Mouse (Mus musculus) bone marrow macrophage, adult 2 months (primary cell): Measurements from ENCODE around the gene Catsper4. TPM values are rescaled to one million over a fixed set of nuclear protein-coding genes. Genes with fewer than 3 reads are reported as not detected.

ENCODE experiments used
- H3K27ac ChIP-seq: 2 replicates; pipeline ENCODE4 v1.5.1; 2012; ENCODE audit warnings: low read depth, low read length; ENCODE audit not compliant: insufficient read depth
- H3K4me1 ChIP-seq: 2 replicates; pipeline ENCODE4 v1.6.1; 2012; ENCODE audit warnings: low read length; ENCODE audit not compliant: control insufficient read depth, insufficient read depth
- H3K4me3 ChIP-seq: 2 replicates; pipeline ENCODE4 v1.5.1; 2012; ENCODE audit warnings: mild to moderate bottlenecking, low read length, moderate library complexity; ENCODE audit not compliant: insufficient read depth
- CTCF ChIP-seq: IDR thresholded peaks from 2 replicates; pipeline ENCODE4 v1.5.1; 2012; ENCODE audit warnings: low read depth, mild to moderate bottlenecking, low read length, moderate library complexity
- POLR2A ChIP-seq: IDR thresholded peaks from 2 replicates; pipeline ENCODE4 v1.6.1; 2012; ENCODE audit warnings: mild to moderate bottlenecking, low read depth, low read length, borderline replicate concordance
- polyA plus RNA-seq: library from polyadenylated mRNA; stranded (reverse); fragments of >200 nt; gene quantifications from 2 replicates; pipeline ENCODE4 v1.2.4, GENCODE M21; 2012; ENCODE audit not compliant: missing spikeins, insufficient read depth, insufficient read length

The Catsper4 gene
- polyA plus RNA-seq, 1 experiment, result not detected

GRCm38 (mm10) chr4:134250930-134251240, 23.7 kb upstream of the Catsper4 start:
- Histone ChIP-seq H3K4me3 (peak overlapping the region; percentile 36), H3K4me1 (0 out of 2 replicates have a peak, but pooled peaks cover under 1% of the 10 kb centered on the region), H3K27ac (no peak overlapping the region)
- no peak for TF ChIP-seq POLR2A
- no peak for TF ChIP-seq CTCF

GRCm38 (mm10) chr4:134250116-134250929, 23.1 kb upstream of the Catsper4 start:
- H3K27ac ChIP-seq, result no peak overlapping the region

GRCm38 (mm10) chr4:134249651-134250050, 22.5 kb upstream of the Catsper4 start:
- H3K27ac ChIP-seq, result no peak overlapping the region
- TF ChIP-seq CTCF, result peak; percentile 64
- no peak for TF ChIP-seq POLR2A
- peaks cover 3% of the 10 kb centered on the region; the same call in 1 of the 2 replicates for H3K4me1 ChIP-seq
- H3K4me3 ChIP-seq, result peak overlapping the region; percentile 26; the same call in 1 of the 2 replicates

More at GRCm38 (mm10) chr4:134250116-134250929, 23.1 kb upstream of the Catsper4 start:
- Histone ChIP-seq H3K4me3 (no peak overlapping the region), H3K4me1 (0 out of 2 replicates have a peak, but pooled peaks cover 3% of the 10 kb centered on the region)
- TF ChIP-seq CTCF, result no peak
- TF ChIP-seq POLR2A, result no peak

GRCm38 (mm10) chr4:134246719-134247258, 19.6 kb upstream of the Catsper4 start, which contains the start of gene Gm30191:
Gene Gm30191 (plus strand): TSS chr4:134246935.
- H3K4me3 ChIP-seq, result no peak within 1 kb of the TSS
- H3K4me1 ChIP-seq, result peaks cover 11% of the 10 kb centered on the region
- TF ChIP-seq CTCF, result no peak
- no peak for TF ChIP-seq POLR2A
- H3K27ac ChIP-seq, result no peak within 1 kb of the TSS

- TF ChIP-seq CTCF (no peak), POLR2A (no peak)
- no peak overlapping the region for H3K27ac ChIP-seq
- peaks cover 11% of the 10 kb centered on the region for H3K4me1 ChIP-seq
- H3K4me3 ChIP-seq, result no peak overlapping the region
These were observed 19.1 kb upstream of the Catsper4 start for GRCm38 (mm10) chr4:134246256-134246655.

GRCm38 (mm10) chr4:134245148-134245843, 18.1 kb upstream of the Catsper4 start, which contains the start of gene Zfp593:
Gene Zfp593 (minus strand): TSS chr4:134245592.
- Histone ChIP-seq H3K27ac (no peak within 1 kb of the TSS), H3K4me1 (peaks cover 11% of the 10 kb centered on the region), H3K4me3 (peak within 1 kb of the TSS; percentile 99)
- no peak for TF ChIP-seq POLR2A
- TF ChIP-seq CTCF, result peak; percentile 76

- peak within 1 kb of the TSS; percentile 99 for H3K4me3 ChIP-seq
- TF ChIP-seq POLR2A (no peak), CTCF (no peak)
These were observed 16.5 kb upstream of the Catsper4 start, which contains the start of gene E130218I03Rik for GRCm38 (mm10) chr4:134243516-134244250. Gene E130218I03Rik (plus strand): TSS chr4:134243662.

GRCm38 (mm10) chr4:134238686-134239085, 11.5 kb upstream of the Catsper4 start:
- H3K27ac ChIP-seq, result no peak overlapping the region
- H3K4me1 ChIP-seq, result peaks cover 4% of the 10 kb centered on the region; the same call in 1 of the 2 replicates
- TF ChIP-seq POLR2A (no peak), CTCF (no peak)
- 0 out of 2 replicates have a peak overlapping the region, but pooled peaks have one; percentile 0 for H3K4me3 ChIP-seq

More at GRCm38 (mm10) chr4:134243516-134244250, 16.5 kb upstream of the Catsper4 start, which contains the start of gene E130218I03Rik:
- H3K27ac ChIP-seq, result no peak within 1 kb of the TSS
- peaks cover 13% of the 10 kb centered on the region for H3K4me1 ChIP-seq

GRCm38 (mm10) chr4:134238279-134238651, 11.1 kb upstream of the Catsper4 start, which contains the start of gene Cnksr1:
Gene Cnksr1 (minus strand): TSS chr4:134238399.
- H3K4me1 ChIP-seq, result peaks cover 4% of the 10 kb centered on the region; the same call in 1 of the 2 replicates
- TF ChIP-seq POLR2A (no peak), CTCF (no peak)
- no peak within 1 kb of the TSS for H3K27ac ChIP-seq
- 0 out of 2 replicates have a peak within 1 kb of the TSS, but pooled peaks have one; percentile 0 for H3K4me3 ChIP-seq
